Mouse (Mus musculus): ENCODE data around the gene Rpl13a. TPM values are rescaled to one million over a fixed set of nuclear protein-coding genes. Genes with fewer than 3 reads are reported as not detected.

The Rpl13a gene
- polyA plus RNA-seq, 1 experiment from 2014 or later, result 1,616 TPM

DNA sequence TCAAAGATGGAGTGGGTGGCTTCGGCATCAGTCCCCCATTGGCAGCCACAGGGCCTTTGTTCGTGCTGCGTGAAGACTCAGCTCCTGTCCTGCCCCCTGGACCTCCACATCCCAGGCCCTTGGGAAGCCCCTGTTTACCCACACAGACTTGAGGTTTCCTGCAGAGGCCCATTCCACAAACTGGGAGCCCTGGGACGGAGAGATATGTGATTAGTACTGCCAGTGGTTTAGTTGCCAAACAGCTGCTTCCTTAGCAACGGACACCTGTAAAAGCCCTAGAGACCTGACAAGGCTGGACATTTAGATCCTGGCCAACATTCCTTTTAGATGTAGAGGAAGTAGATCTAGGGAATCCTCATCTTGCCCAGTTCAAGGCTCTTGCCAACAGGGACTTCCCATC, 13.4 kb upstream of the Rpl13a start:
- WGBS, result 85% methylated on average over 5 of the region's 5 CpGs
- no peak overlapping the region for H3K4me3 ChIP-seq (ENCODE audit: low read depth, low read length)

DNA sequence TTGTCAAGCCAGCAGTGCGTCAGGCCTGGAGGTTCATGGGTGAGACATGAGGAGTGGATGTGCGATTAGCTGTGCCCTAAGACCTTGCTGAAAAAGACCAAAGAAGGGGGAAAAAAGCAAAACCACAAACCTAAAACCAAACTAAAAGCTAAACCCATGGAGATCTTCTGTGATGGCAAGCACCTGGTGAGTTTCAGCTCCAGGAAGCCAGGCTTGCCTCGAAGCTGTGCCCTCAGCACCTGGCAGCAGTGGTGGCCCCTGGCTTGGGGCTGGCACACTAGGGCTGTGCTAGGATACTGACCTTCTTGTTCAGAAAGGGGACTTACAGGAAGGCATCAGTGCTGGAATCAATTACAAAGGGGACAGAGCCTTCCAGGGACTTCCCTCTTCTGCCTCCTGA, 12.8 kb upstream of the Rpl13a start:
- WGBS, result 87% methylated on average over 3 of the region's 3 CpGs
- ATAC-seq, result no peak
- Histone ChIP-seq H3K4me1 (replicated peaks; ENCODE audit: control insufficient read depth, insufficient read depth, low read length) (no peaks in the 10 kb centered on the region), H3K9ac (ENCODE audit: low read depth, low read length) (no peak overlapping the region), H3K27me3 (replicated peaks; ENCODE audit: control insufficient read depth, insufficient read depth, low read length) (no peaks in the 10 kb centered on the region), H3K36me3 (ENCODE audit: control insufficient read depth, insufficient read depth) (peaks cover 52% of the 10 kb centered on the region), H3K4me2 (replicated peaks; ENCODE audit: low read depth) (no peak overlapping the region), H3K9me3 (ENCODE audit: control insufficient read depth) (no peaks in the 10 kb centered on the region), H3K27ac (ENCODE audit: low read depth, low read length) (no peak overlapping the region), H3K4me3 (ENCODE audit: low read depth, low read length) (no peak overlapping the region)
- TF ChIP-seq CTCF (IDR thresholded peaks at IDR 0.05; ENCODE audit: low read depth), result no peak

More for the DNA sequence above, 13.4 kb upstream of the Rpl13a start:
- Histone ChIP-seq H3K9me3 (ENCODE audit: control insufficient read depth) (no peaks in the 10 kb centered on the region), H3K4me1 (replicated peaks; ENCODE audit: control insufficient read depth, insufficient read depth, low read length) (no peaks in the 10 kb centered on the region), H3K27me3 (replicated peaks; ENCODE audit: control insufficient read depth, insufficient read depth, low read length) (no peaks in the 10 kb centered on the region), H3K4me2 (replicated peaks; ENCODE audit: low read depth) (no peak overlapping the region), H3K36me3 (ENCODE audit: control insufficient read depth, insufficient read depth) (peaks cover 57% of the 10 kb centered on the region), H3K27ac (ENCODE audit: low read depth, low read length) (no peak overlapping the region), H3K9ac (ENCODE audit: low read depth, low read length) (no peak overlapping the region)
- ATAC-seq, result no peak
- no peak for TF ChIP-seq CTCF (IDR thresholded peaks at IDR 0.05; ENCODE audit: low read depth)

DNA sequence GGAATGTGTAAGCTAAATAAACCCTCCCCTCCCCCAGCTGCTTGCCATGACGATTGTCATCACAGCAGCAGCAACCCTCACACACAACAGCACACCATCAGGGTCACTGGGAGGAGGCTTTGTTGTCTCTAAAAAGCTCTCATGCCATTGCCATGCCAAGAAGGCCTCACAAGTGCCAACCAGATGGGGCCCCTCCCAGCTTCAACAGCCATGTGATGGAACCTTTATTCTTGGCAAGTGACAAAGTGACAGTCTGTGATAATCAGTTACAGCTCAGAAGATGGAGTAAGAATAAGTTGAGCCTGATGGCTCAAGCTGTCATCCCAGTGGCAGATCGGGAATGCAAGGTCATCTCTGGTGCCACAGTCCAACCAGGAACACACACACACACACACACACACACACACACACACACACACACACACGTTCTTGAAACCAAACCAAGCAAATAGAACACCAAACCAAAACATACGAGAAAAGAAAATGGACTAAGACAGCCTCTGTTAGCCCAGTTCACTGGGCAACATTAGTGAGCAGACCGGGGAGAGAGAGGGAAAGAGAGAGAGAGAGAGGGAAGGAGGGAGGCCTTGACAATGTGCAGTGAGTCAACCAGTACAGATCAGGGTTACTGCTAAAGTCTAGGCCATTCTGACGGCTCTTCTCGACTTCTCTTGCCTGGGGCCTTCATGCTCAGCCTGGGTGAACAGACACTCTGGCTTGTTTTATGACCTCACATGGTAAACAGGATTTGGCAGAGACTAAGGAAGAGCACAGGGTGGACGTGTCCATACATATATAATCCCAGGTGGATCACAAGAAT, 11.6 kb upstream of the Rpl13a start:
- no peak overlapping the region for H3K4me2 ChIP-seq (replicated peaks; ENCODE audit: low read depth)
- ATAC-seq, result no peak
- H3K36me3 ChIP-seq (ENCODE audit: control insufficient read depth, insufficient read depth), result peaks cover 40% of the 10 kb centered on the region
- H3K27me3 ChIP-seq (replicated peaks; ENCODE audit: control insufficient read depth, insufficient read depth, low read length), result no peaks in the 10 kb centered on the region
- H3K4me3 ChIP-seq (ENCODE audit: low read depth, low read length), result no peak overlapping the region
- H3K4me1 ChIP-seq (replicated peaks; ENCODE audit: control insufficient read depth, insufficient read depth, low read length), result no peaks in the 10 kb centered on the region
- H3K27ac ChIP-seq (ENCODE audit: low read depth, low read length), result no peak overlapping the region
- H3K9me3 ChIP-seq (ENCODE audit: control insufficient read depth), result no peaks in the 10 kb centered on the region
- WGBS, result 73% methylated on average over 8 of the region's 8 CpGs
- no peak overlapping the region for H3K9ac ChIP-seq (ENCODE audit: low read depth, low read length)
- TF ChIP-seq CTCF (IDR thresholded peaks at IDR 0.05; ENCODE audit: low read depth), result no peak

DNA sequence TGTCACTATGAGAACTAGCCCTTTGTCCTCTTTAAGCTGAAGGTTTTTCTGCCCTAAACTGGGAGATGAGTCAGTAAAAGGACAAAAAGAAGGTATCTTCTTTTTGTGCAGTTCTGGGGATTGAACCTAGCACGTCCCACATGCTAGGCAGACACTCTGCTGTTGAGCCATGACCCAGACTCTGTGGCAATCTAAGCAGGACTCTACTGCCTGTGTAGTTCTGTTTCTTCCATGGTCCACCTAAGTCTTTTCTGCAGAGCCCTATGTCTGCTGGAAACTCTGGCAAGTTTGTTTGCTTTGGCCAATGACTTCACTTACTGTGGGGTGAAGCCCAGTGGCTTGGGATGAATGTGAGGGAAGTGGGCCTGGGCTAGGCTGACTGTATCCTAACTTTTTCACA, 9.8 kb upstream of the Rpl13a start:
- H3K27ac ChIP-seq (ENCODE audit: low read depth, low read length), result no peak overlapping the region
- TF ChIP-seq CTCF (IDR thresholded peaks at IDR 0.05; ENCODE audit: low read depth), result no peak
- H3K9ac ChIP-seq (ENCODE audit: low read depth, low read length), result no peak overlapping the region
- ATAC-seq, result no peak
- no peaks in the 10 kb centered on the region for H3K4me1 ChIP-seq (replicated peaks; ENCODE audit: control insufficient read depth, insufficient read depth, low read length)
- peaks cover 24% of the 10 kb centered on the region for H3K36me3 ChIP-seq (ENCODE audit: control insufficient read depth, insufficient read depth)
- WGBS, result 79% methylated on average over 1 of the region's 1 CpGs
- H3K4me2 ChIP-seq (replicated peaks; ENCODE audit: low read depth), result no peak overlapping the region
- H3K9me3 ChIP-seq (ENCODE audit: control insufficient read depth), result no peaks in the 10 kb centered on the region
- no peaks in the 10 kb centered on the region for H3K27me3 ChIP-seq (replicated peaks; ENCODE audit: control insufficient read depth, insufficient read depth, low read length)
- H3K4me3 ChIP-seq (ENCODE audit: low read depth, low read length), result no peak overlapping the region

DNA sequence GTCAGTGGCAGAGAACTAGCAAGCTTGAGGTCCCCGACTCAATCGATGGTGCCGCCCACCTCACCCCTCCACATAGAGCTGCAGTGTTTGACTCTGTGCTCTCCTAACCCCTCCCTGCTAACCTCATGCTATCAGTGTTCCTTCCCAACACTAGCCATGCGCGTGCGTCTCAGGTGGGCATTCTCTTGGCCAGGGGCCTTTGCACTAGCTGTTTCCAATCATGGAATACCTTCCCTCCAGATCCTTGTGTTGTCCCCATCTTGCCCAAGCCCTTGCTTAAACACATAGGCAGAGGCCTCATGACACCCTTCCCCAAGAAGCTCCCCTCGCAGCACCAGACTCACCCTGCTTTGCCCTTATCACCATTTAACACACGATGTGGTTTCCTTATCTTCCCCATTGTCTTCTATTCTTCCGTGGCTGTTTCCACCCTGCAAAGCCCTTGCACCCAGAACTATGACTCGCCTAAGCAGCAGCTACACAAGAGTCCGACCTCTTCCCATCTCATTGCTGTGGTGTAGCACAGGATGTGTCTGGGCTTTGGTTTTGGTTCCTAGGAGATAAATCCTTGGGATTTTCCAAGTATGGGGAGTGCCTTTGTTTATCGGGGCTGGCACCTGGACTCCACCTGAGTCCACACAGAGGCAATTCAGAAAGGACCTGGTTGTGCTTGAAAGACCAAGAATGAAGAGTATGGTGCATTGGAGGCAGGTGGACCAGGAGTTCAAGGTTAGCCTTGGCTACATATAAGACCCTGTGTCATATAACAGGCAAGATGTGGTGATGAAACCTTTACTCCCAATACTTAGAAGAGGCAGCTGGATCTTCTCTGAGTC, 8.8 kb upstream of the Rpl13a start:
- Histone ChIP-seq H3K27ac (ENCODE audit: low read depth, low read length) (no peak overlapping the region), H3K4me2 (replicated peaks; ENCODE audit: low read depth) (no peak overlapping the region), H3K9ac (ENCODE audit: low read depth, low read length) (no peak overlapping the region), H3K4me1 (replicated peaks; ENCODE audit: control insufficient read depth, insufficient read depth, low read length) (no peaks in the 10 kb centered on the region), H3K4me3 (ENCODE audit: low read depth, low read length) (no peak overlapping the region), H3K36me3 (ENCODE audit: control insufficient read depth, insufficient read depth) (peaks cover 14% of the 10 kb centered on the region), H3K9me3 (ENCODE audit: control insufficient read depth) (no peaks in the 10 kb centered on the region), H3K27me3 (replicated peaks; ENCODE audit: control insufficient read depth, insufficient read depth, low read length) (no peaks in the 10 kb centered on the region)
- no peak for TF ChIP-seq CTCF (IDR thresholded peaks at IDR 0.05; ENCODE audit: low read depth)
- ATAC-seq, result no peak
- 62% methylated on average over 12 of the region's 12 CpGs for WGBS

DNA sequence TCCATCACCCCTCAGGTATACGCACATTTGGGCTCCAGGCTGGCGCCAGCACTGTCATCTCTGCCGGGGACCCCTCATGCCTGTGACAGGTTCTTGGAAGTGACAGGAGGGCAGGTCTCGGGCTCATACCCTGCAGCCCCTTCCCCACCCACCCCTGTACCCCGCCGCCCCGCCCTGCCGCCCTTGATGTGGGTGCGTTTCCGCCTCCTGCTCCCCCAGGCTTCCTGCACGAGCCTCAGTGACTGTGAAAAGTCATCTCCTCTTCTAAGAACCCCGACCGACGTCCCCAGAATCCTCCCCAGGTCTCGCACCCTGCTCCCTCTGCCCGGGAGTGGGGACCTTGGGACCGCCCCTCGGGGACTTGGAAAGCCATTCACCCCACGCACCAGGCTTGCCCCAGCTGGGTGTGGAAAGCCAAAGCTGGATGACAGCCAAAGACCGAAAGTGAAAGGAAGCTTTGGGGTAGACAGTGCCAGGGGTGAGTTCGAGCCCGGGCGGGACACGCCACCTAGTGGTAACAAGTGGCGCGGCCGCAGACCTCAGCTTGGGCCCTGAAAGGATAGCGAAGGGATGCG, 7.5 kb upstream of the Rpl13a start, which contains the start of the genes Gm45713 and Flt3l:
TSS of gene Gm45713 (minus strand) at position 239 of the 575 bp plus-strand sequence.
TSS of gene Flt3l (minus strand) at position 440 of the 575 bp plus-strand sequence.
- Histone ChIP-seq H3K36me3 (ENCODE audit: control insufficient read depth, insufficient read depth) (0 out of 2 replicates have a peak, but pooled peaks cover 2% of the 10 kb centered on the region), H3K27ac (ENCODE audit: low read depth, low read length) (peak within 1 kb of the TSS; percentile 35; the same call in 1 of the 2 replicates), H3K4me3 (ENCODE audit: low read depth, low read length) (peak within 1 kb of the TSS; percentile 64), H3K9me3 (ENCODE audit: control insufficient read depth) (no peaks in the 10 kb centered on the region), H3K4me2 (replicated peaks; ENCODE audit: low read depth) (peak within 1 kb of the TSS; percentile 85), H3K27me3 (replicated peaks; ENCODE audit: control insufficient read depth, insufficient read depth, low read length) (no peaks in the 10 kb centered on the region), H3K9ac (ENCODE audit: low read depth, low read length) (peak within 1 kb of the TSS; percentile 53), H3K4me1 (replicated peaks; ENCODE audit: control insufficient read depth, insufficient read depth, low read length) (no peaks in the 10 kb centered on the region)
- ATAC-seq, result peak; percentile 80
- WGBS, result 4% methylated on average over 29 of the region's 29 CpGs
- peak; percentile 98 for TF ChIP-seq CTCF (IDR thresholded peaks at IDR 0.05; ENCODE audit: low read depth)
